Mouse (Mus musculus) stomach, embryonic 16.5 days (tissue): ENCODE measurements around the gene Mpnd. TPM values are rescaled to one million over a fixed set of nuclear protein-coding genes. Genes with fewer than 3 reads are reported as not detected.

Experiments used
- ATAC-seq: fragments of 200-750 bp; cut with Nextera tagmentation; 2 replicates; pipeline ENCODE4 v1.8.0; 2017; ENCODE audit warnings: moderate number of reproducible peaks, moderate TSS enrichment; ENCODE audit not compliant: insufficient read depth, low FRiP score
- H3K27ac ChIP-seq: fragments of 300-500 bp; sonication (generic); 2 replicates; pipeline ENCODE4 v1.5.1; 2014; ENCODE audit warnings: low read length
- H3K27me3 ChIP-seq: fragments of 300-500 bp; sonication (generic); 2 replicates; pipeline ENCODE4 v1.6.1; 2014; ENCODE audit warnings: low read length, control low read depth, mixed read lengths; ENCODE audit not compliant: control insufficient read depth, insufficient read depth
- H3K36me3 ChIP-seq: fragments of 300-500 bp; sonication (generic); 2 replicates; pipeline ENCODE4 v1.6.1; 2014; ENCODE audit warnings: low read length; ENCODE audit not compliant: control insufficient read depth, insufficient read depth
- H3K4me1 ChIP-seq: fragments of 300-500 bp; sonication (generic); 2 replicates; pipeline ENCODE4 v1.6.1; 2014; ENCODE audit warnings: low read length, control low read depth, mixed read lengths; ENCODE audit not compliant: control insufficient read depth, insufficient read depth
- H3K4me2 ChIP-seq: fragments of 300-500 bp; sonication (generic); 2 replicates; pipeline ENCODE4 v1.6.1; 2014; ENCODE audit warnings: low read depth, low read length, mixed read lengths
- H3K4me3 ChIP-seq: fragments of 300-500 bp; sonication (generic); replicated peaks from 2 replicates; pipeline ENCODE4 v1.5.1; 2014; ENCODE audit warnings: mild to moderate bottlenecking, low read length
- H3K9ac ChIP-seq: fragments of 300-500 bp; sonication (generic); 2 replicates; pipeline ENCODE4 v1.6.1; 2014; ENCODE audit warnings: low read length
- H3K9me3 ChIP-seq: fragments of 300-500 bp; sonication (generic); replicated peaks from 2 replicates; pipeline ENCODE4 v1.6.1; 2016; ENCODE audit warnings: low read length, control low read depth; ENCODE audit not compliant: control insufficient read depth
- WGBS: fragments of 180-500 bp; shearing (Covaris S2); extraction: QIAGEN DNeasy Blood & Tissue Kit; methylation state at CpG from one replicate; pipeline ENCODE4 v1.1.7; 2014; 5-methylcytosine and 5-hydroxymethylcytosine counted together
- polyA plus RNA-seq: library from polyadenylated mRNA; unstranded; fragments of >200 nt; fragmentation: Nextera tagmentation; extraction: Ambion mirVana; gene quantifications from 2 replicates; pipeline ENCODE4 v1.2.1, GENCODE M21; 2015

Gene Mpnd
- polyA plus RNA-seq, 1 experiment from 2014 or later, result 60.7 TPM

DNA sequence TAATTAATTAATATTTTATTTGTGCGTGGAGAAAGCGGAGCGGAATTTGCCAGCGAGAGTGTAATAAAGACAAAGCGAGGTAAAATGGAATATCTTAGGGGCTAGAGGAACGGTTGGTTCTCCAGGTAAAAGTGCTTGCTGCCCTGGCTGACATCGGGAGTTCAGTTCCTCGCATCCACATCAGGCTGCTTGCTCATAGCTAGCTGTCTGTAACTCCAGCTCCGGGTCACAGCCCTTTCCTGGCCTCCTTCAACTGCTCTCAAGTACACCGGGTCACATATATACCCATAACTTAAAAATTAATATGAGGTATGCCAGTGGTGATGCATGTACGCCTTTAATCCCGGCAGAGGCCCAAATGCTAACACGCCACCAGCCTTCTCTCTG is 31.4 kb downstream of the Mpnd start:
- H3K9me3 ChIP-seq, result no peaks in the 10 kb centered on the region
- H3K9ac ChIP-seq, result peak overlapping the region; percentile 68
- H3K4me3 ChIP-seq, result peak overlapping the region; percentile 38
- H3K4me2 ChIP-seq, result peak overlapping the region; percentile 56
- 0 out of 2 replicates have a peak overlapping the region, but pooled peaks have one; percentile 24 for H3K27ac ChIP-seq
- no peaks in the 10 kb centered on the region for H3K27me3 ChIP-seq
- no peak for ATAC-seq
- H3K36me3 ChIP-seq, result no peaks in the 10 kb centered on the region
- 33% methylated on average over 13 of the region's 13 CpGs for WGBS
- H3K4me1 ChIP-seq, result peaks cover 46% of the 10 kb centered on the region

DNA sequence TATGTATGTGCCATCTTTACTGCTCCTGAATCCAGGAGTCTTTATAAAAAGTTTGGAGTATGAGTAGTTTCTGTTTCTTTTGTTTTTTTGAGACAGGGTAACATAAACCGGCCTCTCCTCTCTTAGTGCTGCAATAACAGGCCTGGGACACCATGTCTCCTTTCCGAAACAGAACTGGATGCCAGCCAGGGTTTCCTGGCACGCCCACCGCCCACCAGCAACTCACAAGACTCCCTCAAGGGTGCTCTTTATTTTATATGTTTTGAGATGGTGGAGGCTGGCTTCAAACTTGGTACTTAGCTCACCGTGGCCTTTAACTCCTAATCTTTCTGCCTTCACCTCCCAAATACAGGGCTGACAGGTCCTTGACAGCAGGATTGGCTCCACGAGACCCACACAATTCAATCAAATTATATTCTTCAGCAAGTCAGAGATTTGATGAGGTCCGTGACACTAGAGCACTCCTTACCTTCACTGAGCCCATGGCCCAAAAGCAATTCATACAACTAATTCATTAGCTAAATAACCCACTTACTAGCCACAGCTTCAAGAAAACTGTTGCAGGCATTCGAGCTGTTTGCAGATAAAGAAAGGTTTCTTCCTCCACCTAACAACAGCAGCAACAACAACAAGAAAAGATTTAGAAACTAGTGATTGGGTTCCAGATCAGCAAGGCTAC is 33.2 kb downstream of the Mpnd start:
- Histone ChIP-seq H3K4me3 (no peak overlapping the region), H3K9me3 (no peaks in the 10 kb centered on the region), H3K36me3 (no peaks in the 10 kb centered on the region), H3K27ac (no peak overlapping the region), H3K9ac (no peak overlapping the region), H3K4me2 (no peak overlapping the region), H3K4me1 (peaks cover 29% of the 10 kb centered on the region), H3K27me3 (no peaks in the 10 kb centered on the region)
- no peak for ATAC-seq
- 81% methylated on average over 8 of the region's 8 CpGs for WGBS

DNA sequence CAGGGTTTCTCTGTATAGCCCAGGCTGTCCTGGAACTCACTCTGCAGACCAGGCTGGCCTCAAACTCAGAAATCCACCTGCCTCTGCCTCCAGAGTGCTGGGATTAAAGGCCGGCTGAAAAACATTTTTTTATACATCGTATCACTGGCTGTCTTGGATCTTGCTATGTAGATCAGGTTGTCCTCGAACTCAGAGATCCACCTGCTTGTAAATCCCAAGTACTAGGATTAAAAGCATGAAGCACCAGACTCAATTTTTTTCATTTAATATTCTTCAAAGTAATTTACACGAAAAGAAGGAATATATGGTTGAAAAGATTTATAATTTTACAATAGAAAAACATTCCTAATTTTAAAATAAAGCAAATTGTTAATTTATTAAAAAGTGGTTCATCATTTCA is 33.8 kb downstream of the Mpnd start:
- H3K4me1 ChIP-seq, result peaks cover 24% of the 10 kb centered on the region
- no peaks in the 10 kb centered on the region for H3K27me3 ChIP-seq
- peak overlapping the region; percentile 90; the same call in 1 of the 2 replicates for H3K4me2 ChIP-seq
- ATAC-seq, result no peak
- peak overlapping the region; percentile 93; the same call in 1 of the 2 replicates for H3K4me3 ChIP-seq
- H3K9me3 ChIP-seq, result no peaks in the 10 kb centered on the region
- 71% methylated on average over 4 of the region's 4 CpGs for WGBS
- no peak overlapping the region for H3K9ac ChIP-seq
- H3K27ac ChIP-seq, result no peak overlapping the region
- H3K36me3 ChIP-seq, result peaks cover 5% of the 10 kb centered on the region; the same call in 1 of the 2 replicates

DNA sequence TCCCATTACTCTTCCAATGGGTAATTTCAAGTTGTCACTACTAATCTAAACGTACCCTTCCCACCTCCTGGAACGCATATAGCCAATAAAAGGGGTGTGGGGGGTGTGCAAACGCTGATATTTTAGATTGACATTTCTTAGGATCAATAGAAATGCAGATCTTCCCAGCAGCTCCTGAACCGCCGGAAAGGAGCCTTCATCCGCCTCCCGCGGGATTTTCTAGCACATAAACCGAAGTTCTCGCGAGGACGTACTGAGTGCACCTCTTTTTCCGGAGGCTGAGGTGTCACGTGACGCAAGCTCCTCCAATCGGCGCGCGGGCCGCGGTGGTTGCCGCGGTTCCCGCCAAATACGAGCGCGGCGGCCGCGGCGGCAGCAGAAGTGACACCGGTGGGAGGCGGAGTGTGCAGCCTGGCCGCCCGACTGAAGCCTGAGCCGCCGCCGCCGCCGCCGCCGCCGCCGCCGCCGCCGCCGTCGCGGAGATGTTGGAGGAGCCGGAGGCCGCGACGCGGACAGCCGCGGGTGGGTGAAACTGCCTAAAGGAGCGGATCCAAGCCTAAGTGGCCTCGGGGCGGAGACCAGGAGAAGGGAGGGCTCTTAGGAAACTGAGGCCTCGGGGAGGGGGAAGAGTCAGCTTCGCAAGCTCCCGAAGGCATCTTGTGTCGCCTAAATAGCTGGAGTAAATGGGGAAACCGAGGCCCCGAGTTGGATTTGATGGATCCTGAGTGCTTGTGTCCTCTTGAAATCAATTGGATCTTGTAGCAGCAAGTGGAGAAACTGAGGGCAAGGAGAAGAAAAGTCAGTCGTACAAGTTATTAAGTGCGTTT is 34.7 kb downstream of the Mpnd start, which contains the start of gene Chaf1a:
Chaf1a (plus strand) TSS at position 410 of the 827 bp plus-strand sequence.
- WGBS, result under 1% methylated on average over 67 of the region's 68 CpGs
- peaks cover 15% of the 10 kb centered on the region for H3K4me1 ChIP-seq
- peak; percentile 89 for ATAC-seq
- peak within 1 kb of the TSS; percentile 93 for H3K4me3 ChIP-seq
- H3K9ac ChIP-seq, result peak within 1 kb of the TSS; percentile 87
- peak within 1 kb of the TSS; percentile 90 for H3K4me2 ChIP-seq
- H3K36me3 ChIP-seq, result peaks cover 5% of the 10 kb centered on the region; the same call in 1 of the 2 replicates
- no peaks in the 10 kb centered on the region for H3K27me3 ChIP-seq
- H3K27ac ChIP-seq, result peak within 1 kb of the TSS; percentile 83
- no peaks in the 10 kb centered on the region for H3K9me3 ChIP-seq

DNA sequence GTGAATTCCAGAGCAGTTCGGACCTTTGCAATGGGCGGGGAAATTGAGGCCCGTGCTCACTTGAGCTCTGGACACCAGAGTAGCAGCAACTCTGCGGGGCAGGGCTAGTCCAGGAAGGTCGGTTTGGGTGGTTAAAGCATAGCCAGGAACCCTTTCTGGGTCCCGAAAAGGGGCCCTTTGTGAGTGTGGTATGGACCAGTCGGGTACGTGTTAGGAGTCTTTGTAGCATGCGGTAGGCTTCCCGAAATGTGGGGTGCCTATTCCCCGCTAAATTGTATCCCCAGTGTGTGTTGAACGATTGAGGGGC is 35.3 kb downstream of the Mpnd start:
- 1% methylated on average over 12 of the region's 12 CpGs for WGBS
- ATAC-seq, result no peak

GRCm38 (mm10) chr17:56051369-56051768 is 45.9 kb downstream of the Mpnd start:
- Histone ChIP-seq H3K4me2 (no peak overlapping the region), H3K4me3 (no peak overlapping the region), H3K9me3 (no peaks in the 10 kb centered on the region), H3K36me3 (peaks cover 17% of the 10 kb centered on the region), H3K27me3 (no peaks in the 10 kb centered on the region), H3K4me1 (no peaks in the 10 kb centered on the region), H3K9ac (no peak overlapping the region), H3K27ac (peak overlapping the region; percentile 55)
- WGBS, result 81% methylated on average over 5 of the region's 5 CpGs
- peak; percentile 64; the same call in 1 of the 2 replicates for ATAC-seq

More for the DNA sequence above, 35.3 kb downstream of the Mpnd start:
- Histone ChIP-seq H3K27ac (peak overlapping the region; percentile 83), H3K27me3 (no peaks in the 10 kb centered on the region), H3K4me3 (peak overlapping the region; percentile 93), H3K9me3 (no peaks in the 10 kb centered on the region), H3K36me3 (peaks cover 5% of the 10 kb centered on the region; the same call in 1 of the 2 replicates), H3K4me2 (peak overlapping the region; percentile 90), H3K4me1 (peaks cover 13% of the 10 kb centered on the region), H3K9ac (peak overlapping the region; percentile 87)

DNA sequence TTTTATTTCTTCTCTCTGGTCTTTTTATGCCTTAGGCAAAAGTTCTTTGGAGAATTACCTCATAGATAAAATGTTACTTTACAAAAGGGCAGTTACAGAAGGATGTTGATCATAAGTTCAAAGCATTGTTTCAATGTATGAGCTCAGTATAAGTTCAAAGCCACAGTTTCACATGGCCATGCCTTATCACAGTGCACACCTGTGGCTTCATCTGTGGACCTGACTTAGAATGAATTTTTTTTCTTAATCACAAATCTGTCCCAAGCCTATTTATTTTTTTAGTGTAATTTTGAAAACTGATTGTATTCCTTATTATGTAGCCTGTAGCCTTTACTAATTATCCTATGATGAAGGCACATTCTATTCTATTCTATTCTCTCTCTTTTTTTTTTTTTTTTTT is 49.4 kb downstream of the Mpnd start:
- no peak for ATAC-seq
- no peaks in the 10 kb centered on the region for H3K9me3 ChIP-seq
- H3K36me3 ChIP-seq, result 0 out of 2 replicates have a peak, but pooled peaks cover 7% of the 10 kb centered on the region
- H3K9ac ChIP-seq, result no peak overlapping the region
- no peak overlapping the region for H3K4me2 ChIP-seq
- H3K4me3 ChIP-seq, result no peak overlapping the region
- H3K27ac ChIP-seq, result no peak overlapping the region
- no peaks in the 10 kb centered on the region for H3K4me1 ChIP-seq
- no peaks in the 10 kb centered on the region for H3K27me3 ChIP-seq

- peaks cover 13% of the 10 kb centered on the region; the same call in 1 of the 2 replicates for H3K36me3 ChIP-seq
- 58% methylated on average over 4 of the region's 4 CpGs for WGBS
Measured at GRCm38 (mm10) chr17:56055945-56056678, 50.6 kb downstream of the Mpnd start.

More at GRCm38 (mm10) chr17:56055945-56056678, 50.6 kb downstream of the Mpnd start:
- H3K9ac ChIP-seq, result no peak overlapping the region
- no peaks in the 10 kb centered on the region for H3K9me3 ChIP-seq
- no peak overlapping the region for H3K27ac ChIP-seq
- H3K27me3 ChIP-seq, result no peaks in the 10 kb centered on the region
- H3K4me2 ChIP-seq, result no peak overlapping the region
- no peaks in the 10 kb centered on the region for H3K4me1 ChIP-seq
- no peak for ATAC-seq
- H3K4me3 ChIP-seq, result no peak overlapping the region
